Mouse (Mus musculus) MEL (cell line): ENCODE results near the gene Emp3. TPM values are rescaled to one million over a fixed set of nuclear protein-coding genes. Genes with fewer than 3 reads are reported as not detected.
A peak's percentile ranks its signal among the peaks of the same experiment; 100 is the strongest.

Experiments used
- DNase-seq: peaks from one replicate; pipeline ENCODE4 v3.0.0; 2011; ENCODE audit warnings: low read depth, low spot score
- H3K27ac ChIP-seq: 2 replicates; pipeline ENCODE4 v1.5.1; 2012; ENCODE audit warnings: low read depth, mild to moderate bottlenecking, control low read depth, low read length, moderate library complexity; ENCODE audit not compliant: control insufficient read depth
- H3K27me3 ChIP-seq, 2 experiments: fragments of 150-350 bp in 1 of 2; sonication (generic) in 1 of 2; 2 replicates each; pipeline ENCODE4 v1.6.1; 2012; ENCODE audit warnings: low read length in 2 of 2, mild to moderate bottlenecking in 2 of 2, improper control_type of control experiment in 1 of 2, moderate library complexity in 1 of 2; ENCODE audit not compliant: insufficient read depth in 2 of 2, control insufficient read depth in 1 of 2
- H3K36me3 ChIP-seq, 2 experiments: 2 replicates each; pipeline ENCODE4 v1.6.1; 2012 to 2014; ENCODE audit warnings: low read length in 2 of 2, improper control_type of control experiment in 1 of 2, inconsistent platforms in 1 of 2, mild to moderate bottlenecking in 1 of 2; ENCODE audit not compliant: insufficient read depth in 2 of 2, control insufficient read depth in 1 of 2
- H3K4me1 ChIP-seq, 2 experiments: fragments of 150-350 bp in 1 of 2; sonication (generic) in 1 of 2; 2 replicates each; pipeline ENCODE4 v1.6.1; 2012; ENCODE audit warnings: low read length in 2 of 2, improper control_type of control experiment in 1 of 2, mild to moderate bottlenecking in 1 of 2; ENCODE audit not compliant: insufficient read depth in 2 of 2, control insufficient read depth in 1 of 2
- H3K4me3 ChIP-seq, 2 experiments: fragments of 150-350 bp in 1 of 2; sonication (generic) in 1 of 2; 2 replicates each; pipeline ENCODE4 v1.5.1; 2012; ENCODE audit warnings: low read depth in 2 of 2, low read length in 2 of 2, mild to moderate bottlenecking in 2 of 2, moderate library complexity in 2 of 2, control low read depth in 1 of 2, improper control_type of control experiment in 1 of 2; ENCODE audit not compliant: control insufficient read depth in 1 of 2, insufficient read depth in 1 of 2
- H3K79me2 ChIP-seq: 2 replicates; pipeline ENCODE4 v1.6.1; 2012; ENCODE audit warnings: mild to moderate bottlenecking, low read length, moderate library complexity; ENCODE audit not compliant: control insufficient read depth, poor library complexity, insufficient read depth
- H3K9ac ChIP-seq: 2 replicates; pipeline ENCODE4 v1.6.1; 2012; ENCODE audit warnings: low read depth, mild to moderate bottlenecking, control low read depth, low read length, moderate library complexity; ENCODE audit not compliant: control insufficient read depth, poor library complexity, severe bottlenecking
- H3K9me3 ChIP-seq: fragments of 150-350 bp; sonication (generic); replicated peaks from 2 replicates; pipeline ENCODE4 v1.6.1; 2012; ENCODE audit warnings: mild to moderate bottlenecking, low read length, improper control_type of control experiment, moderate library complexity; ENCODE audit not compliant: insufficient read depth
- CTCF ChIP-seq, 3 experiments: IDR thresholded peaks in 2 of 3; conservative IDR thresholded peaks in 1 of 3; 2 replicates each; pipeline ENCODE4 v1.5.1; 2011 to 2012; ENCODE audit warnings: low read length in 3 of 3, low read depth in 2 of 3, mild to moderate bottlenecking in 2 of 3, improper control_type of control experiment in 1 of 3, inconsistent platforms in 1 of 3, mixed read lengths in 1 of 3, moderate library complexity in 1 of 3; ENCODE audit not compliant: control insufficient read depth in 1 of 3, insufficient read depth in 1 of 3, poor library complexity in 1 of 3, severe bottlenecking in 1 of 3
- E2F4 ChIP-seq: IDR thresholded peaks from 2 replicates; pipeline ENCODE4 v1.6.1; 2011; ENCODE audit warnings: low read depth, low read length, improper control_type of control experiment, borderline replicate concordance
- EP300 ChIP-seq, 2 experiments: IDR thresholded peaks; 2 replicates each; pipeline ENCODE4 v1.6.1; 2011; ENCODE audit warnings: improper control_type of control experiment in 2 of 2, low read length in 2 of 2, low read depth in 1 of 2, mild to moderate bottlenecking in 1 of 2
- ETS1 ChIP-seq: IDR thresholded peaks from 2 replicates; pipeline ENCODE4 v1.6.1; 2012; ENCODE audit warnings: low read depth, mild to moderate bottlenecking, inconsistent platforms, low read length, improper control_type of control experiment, moderate library complexity
- HCFC1 ChIP-seq: IDR thresholded peaks from 2 replicates; pipeline ENCODE4 v1.6.1; 2012; ENCODE audit warnings: low read depth, mild to moderate bottlenecking, inconsistent platforms, low read length, improper control_type of control experiment, moderate library complexity
- MAFK ChIP-seq: IDR thresholded peaks from 2 replicates; pipeline ENCODE4 v1.6.1; 2011; ENCODE audit warnings: low read depth, mild to moderate bottlenecking, low read length, improper control_type of control experiment, borderline replicate concordance
- MAX ChIP-seq: IDR thresholded peaks from 2 replicates; pipeline ENCODE4 v1.6.1; 2011; ENCODE audit warnings: low read length, improper control_type of control experiment
- MEF2A ChIP-seq: IDR thresholded peaks from 2 replicates; pipeline ENCODE4 v1.6.1; 2014; ENCODE audit warnings: low read depth, mild to moderate bottlenecking, inconsistent platforms, low read length, improper control_type of control experiment; ENCODE audit not compliant: poor library complexity, insufficient replicate concordance, severe bottlenecking; ENCODE audit errors: extremely low read depth
- MXI1 ChIP-seq: IDR thresholded peaks from 2 replicates; pipeline ENCODE4 v1.6.1; 2011; ENCODE audit warnings: mild to moderate bottlenecking, low read depth, low read length, improper control_type of control experiment
- MYC ChIP-seq: IDR thresholded peaks from 2 replicates; pipeline ENCODE4 v1.6.1; 2011; ENCODE audit warnings: low read depth, mild to moderate bottlenecking, low read length, improper control_type of control experiment, moderate library complexity
- POLR2A ChIP-seq, 2 experiments: IDR thresholded peaks; 2 replicates each; pipeline ENCODE4 v1.6.1; 2011 to 2012; ENCODE audit warnings: low read length in 2 of 2, mild to moderate bottlenecking in 2 of 2, control low read depth in 1 of 2, improper control_type of control experiment in 1 of 2, low read depth in 1 of 2, moderate library complexity in 1 of 2; ENCODE audit not compliant: control insufficient read depth in 1 of 2, insufficient read depth in 1 of 2, poor library complexity in 1 of 2
- RAD21 ChIP-seq: IDR thresholded peaks from 2 replicates; pipeline ENCODE4 v1.6.1; 2011; ENCODE audit warnings: mild to moderate bottlenecking, low read depth, low read length, improper control_type of control experiment
- SMC3 ChIP-seq: IDR thresholded peaks from 2 replicates; pipeline ENCODE4 v1.6.1; 2011; ENCODE audit warnings: low read depth, low read length, improper control_type of control experiment
- TCF12 ChIP-seq: IDR thresholded peaks from 2 replicates; pipeline ENCODE4 v1.6.1; 2014; ENCODE audit warnings: low read depth, mild to moderate bottlenecking, inconsistent platforms, low read length, improper control_type of control experiment, moderate library complexity
- USF2 ChIP-seq, 2 experiments: IDR thresholded peaks; 2 replicates each; pipeline ENCODE4 v1.6.1; 2011 to 2012; ENCODE audit warnings: improper control_type of control experiment in 2 of 2, low read length in 2 of 2, borderline replicate concordance in 1 of 2, inconsistent platforms in 1 of 2, low read depth in 1 of 2, mild to moderate bottlenecking in 1 of 2; ENCODE audit not compliant: insufficient read depth in 1 of 2
- ZC3H11A ChIP-seq: IDR thresholded peaks from 2 replicates; pipeline ENCODE4 v1.6.1; 2012; ENCODE audit warnings: low read depth, mild to moderate bottlenecking, inconsistent platforms, low read length, improper control_type of control experiment
- ZNF384 ChIP-seq: IDR thresholded peaks from 2 replicates; pipeline ENCODE4 v1.6.1; 2012; ENCODE audit warnings: low read depth, mild to moderate bottlenecking, inconsistent platforms, low read length, improper control_type of control experiment
- polyA plus RNA-seq, 2 experiments: library from polyadenylated mRNA; stranded (reverse) in 1 of 2; unstranded in 1 of 2; fragments of >175 nt in 1 of 2; fragments of >200 nt in 1 of 2; gene quantifications; 2 replicates each; pipeline versions ENCODE4 v1.2.1 to v1.2.4; 2012; ENCODE audit warnings: low replicate concordance in 2 of 2, low read depth in 1 of 2; ENCODE audit not compliant: insufficient read length in 2 of 2, insufficient read depth in 1 of 2, missing spikeins in 1 of 2
- total RNA-seq: library from RNA; depleted of rRNA; stranded (reverse); fragments of 300-350 nt; gene quantifications from 2 replicates; pipeline ENCODE4 v1.2.3, GENCODE M21; 2012

Gene Emp3
- total and polyA plus RNA-seq, 3 experiments = 75.0 to 111 TPM; not detected in 1

DNA sequence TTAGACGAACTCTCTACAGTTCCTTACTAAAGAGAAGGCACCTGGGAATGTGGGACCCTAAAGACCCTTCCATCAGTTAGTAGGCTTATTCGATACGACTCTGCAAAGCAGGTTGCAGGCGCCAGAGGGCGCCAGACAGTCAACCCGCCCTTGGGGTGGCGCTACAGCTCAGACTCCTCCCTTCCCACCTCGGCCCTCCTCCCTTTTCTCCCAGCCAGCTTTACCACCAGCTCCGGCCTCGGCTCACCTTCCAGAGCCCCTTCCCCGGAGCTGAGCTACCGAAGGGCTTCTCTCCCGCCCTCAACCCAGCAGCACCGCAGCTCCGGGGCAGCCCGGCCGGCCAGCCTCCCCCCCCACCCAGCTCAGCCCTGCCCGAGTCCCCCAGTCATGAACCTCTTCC lies 48.6 kb downstream of the Emp3 start, which contains the start of gene Kdelr1 (continued):
- no peak for TF ChIP-seq ZNF384
- 0 out of 2 replicates have a peak, but pooled peaks have one; percentile 38 for TF ChIP-seq TCF12
- TF ChIP-seq EP300 (IDR thresholded peaks at IDR 0.05; ENCODE audit: low read depth in 1 of 2, low read length in 2 of 2) = no peak; a peak in 1 of 4 replicates
- TF ChIP-seq HCFC1 = peak; percentile 42
- TF ChIP-seq USF2 (IDR thresholded peaks at IDR 0.05; ENCODE audit: borderline replicate concordance in 1 of 2, insufficient read depth in 1 of 2, low read depth in 1 of 2, low read length in 2 of 2) = no peak
- TF ChIP-seq RAD21 = peak; percentile 48
- no peak for TF ChIP-seq MAX
- TF ChIP-seq ETS1 = no peak
- TF ChIP-seq ZC3H11A = no peak
- peak in 1 of 2 experiments; percentile 72; a peak in 2 of 4 replicates for TF ChIP-seq POLR2A (IDR thresholded peaks at IDR 0.05; ENCODE audit: control insufficient read depth in 1 of 2, insufficient read depth in 1 of 2, low read depth in 1 of 2, low read length in 2 of 2, poor library complexity in 1 of 2)

DNA sequence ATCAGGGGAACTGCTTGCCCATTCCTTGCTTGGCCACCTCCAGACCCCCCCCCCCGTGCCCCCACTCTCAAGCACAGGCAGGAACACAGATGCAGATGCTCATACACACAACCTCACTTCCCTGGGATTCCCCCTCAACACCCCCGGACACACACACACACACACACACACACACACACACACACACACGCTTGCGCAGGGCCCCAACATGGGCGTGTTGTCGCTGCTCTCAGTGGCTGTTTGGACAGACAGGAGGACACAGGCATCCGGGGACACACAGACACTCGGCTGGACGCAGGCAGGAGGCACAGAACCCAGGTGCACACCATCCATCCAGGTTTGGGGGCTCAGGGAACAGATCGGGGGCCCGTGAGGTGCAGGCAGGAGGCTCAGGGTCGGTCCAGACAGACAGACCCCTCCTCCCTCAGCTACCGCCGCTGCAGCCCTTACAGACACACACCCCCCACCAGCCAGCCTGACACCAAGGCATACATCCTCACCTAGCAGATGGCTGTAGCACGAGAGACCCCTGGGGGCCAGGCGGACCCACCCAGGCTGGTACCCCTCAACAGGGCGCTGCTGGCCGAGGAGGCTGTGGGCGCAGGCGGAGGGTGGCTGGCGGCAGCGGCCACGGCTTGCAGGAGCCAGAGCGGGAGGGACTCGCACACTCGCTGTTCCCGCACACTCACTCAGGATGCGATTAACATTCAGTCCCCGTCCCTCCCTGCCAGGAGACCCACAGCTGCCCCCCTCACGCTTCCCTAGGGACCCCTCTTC lies 50.7 kb downstream of the Emp3 start:
- TF ChIP-seq MYC = no peak
- no peak for TF ChIP-seq CTCF (IDR thresholded peaks at IDR 0.05 in 2 of 3, conservative IDR thresholded peaks at IDR 0.05 in 1 of 3; ENCODE audit: control insufficient read depth in 1 of 3, insufficient read depth in 1 of 3, low read depth in 2 of 3, low read length in 3 of 3, poor library complexity in 1 of 3, severe bottlenecking in 1 of 3)
- TF ChIP-seq MEF2A = no peak
- no peak for TF ChIP-seq MAFK
- TF ChIP-seq E2F4 = no peak
- no peak for TF ChIP-seq MXI1
- no peak for TF ChIP-seq EP300 (IDR thresholded peaks at IDR 0.05; ENCODE audit: low read depth in 1 of 2, low read length in 2 of 2)
- no peak for TF ChIP-seq POLR2A (IDR thresholded peaks at IDR 0.05; ENCODE audit: control insufficient read depth in 1 of 2, insufficient read depth in 1 of 2, low read depth in 1 of 2, low read length in 2 of 2, poor library complexity in 1 of 2)
- no peak for TF ChIP-seq RAD21
- no peak for TF ChIP-seq SMC3
- H3K27me3 ChIP-seq = no peaks in the 10 kb centered on the region; a peak in 1 of 4 replicates
- no peak overlapping the region for H3K27ac ChIP-seq
- H3K4me3 ChIP-seq = no peak overlapping the region
- H3K9ac ChIP-seq = no peak overlapping the region
- peaks cover 12% of the 10 kb centered on the region for H3K79me2 ChIP-seq
- H3K4me1 ChIP-seq = peaks cover 5 to 13% of the 10 kb centered on the region in 2 experiments; a peak in 3 of 4 replicates
- H3K36me3 ChIP-seq = peaks cover 0 to 3% of the 10 kb centered on the region in 2 experiments; a peak in 1 of 4 replicates
- H3K9me3 ChIP-seq = no peaks in the 10 kb centered on the region
- no peak for DNase-seq
